Mouse (Mus musculus) embryonic facial prominence, embryonic 13.5 days (tissue): ENCODE measurements around the gene Iqck. TPM values are rescaled to one million over a fixed set of nuclear protein-coding genes. Genes with fewer than 3 reads are reported as not detected.

Source experiments
- ATAC-seq: fragments of 200-750 bp; cut with Nextera tagmentation; 2 replicates; pipeline ENCODE4 v1.8.0; 2017; ENCODE audit warnings: low read depth; ENCODE audit not compliant: insufficient number of reproducible peaks, insufficient read depth, low FRiP score, low TSS enrichment
- H3K27ac ChIP-seq: fragments of 300-500 bp; sonication (generic); 2 replicates; pipeline ENCODE4 v1.5.1; 2015; ENCODE audit warnings: moderate library complexity, mild to moderate bottlenecking, inconsistent platforms
- H3K27me3 ChIP-seq: fragments of 300-500 bp; sonication (generic); 2 replicates; pipeline ENCODE4 v1.6.1; 2015; ENCODE audit warnings: mild to moderate bottlenecking, inconsistent platforms
- H3K36me3 ChIP-seq: fragments of 300-500 bp; sonication (generic); 2 replicates; pipeline ENCODE4 v1.6.1; 2015; ENCODE audit warnings: mild to moderate bottlenecking, inconsistent platforms
- H3K4me1 ChIP-seq: fragments of 300-500 bp; sonication (generic); 2 replicates; pipeline ENCODE4 v1.6.1; 2015; ENCODE audit warnings: inconsistent platforms
- H3K4me2 ChIP-seq: fragments of 300-500 bp; sonication (generic); 2 replicates; pipeline ENCODE4 v1.6.1; 2015; ENCODE audit warnings: moderate library complexity, mild to moderate bottlenecking, inconsistent platforms
- H3K4me3 ChIP-seq: fragments of 300-500 bp; sonication (generic); 2 replicates; pipeline ENCODE4 v1.5.1; 2015; ENCODE audit warnings: mild to moderate bottlenecking, inconsistent platforms
- H3K9ac ChIP-seq: fragments of 300-500 bp; sonication (generic); 2 replicates; pipeline ENCODE4 v1.6.1; 2015; ENCODE audit warnings: mild to moderate bottlenecking, inconsistent platforms
- H3K9me3 ChIP-seq: fragments of 300-500 bp; sonication (generic); 2 replicates; pipeline ENCODE4 v1.6.1; 2016; ENCODE audit warnings: inconsistent platforms
- WGBS: fragments of 180-500 bp; shearing (Covaris S2); methylation state at CpG from one replicate; pipeline ENCODE4 v1.1.7; 2015; ENCODE audit warnings: mixed read lengths; 5-methylcytosine and 5-hydroxymethylcytosine counted together
- polyA plus RNA-seq: library from polyadenylated mRNA; unstranded; fragments of >200 nt; fragmentation: Nextera tagmentation; extraction: Ambion mirVana; gene quantifications from 2 replicates; pipeline ENCODE4 v1.2.1, GENCODE M21; 2015

The Iqck gene
- polyA plus RNA-seq, 1 experiment from 2014 or later: 3.0 TPM

DNA sequence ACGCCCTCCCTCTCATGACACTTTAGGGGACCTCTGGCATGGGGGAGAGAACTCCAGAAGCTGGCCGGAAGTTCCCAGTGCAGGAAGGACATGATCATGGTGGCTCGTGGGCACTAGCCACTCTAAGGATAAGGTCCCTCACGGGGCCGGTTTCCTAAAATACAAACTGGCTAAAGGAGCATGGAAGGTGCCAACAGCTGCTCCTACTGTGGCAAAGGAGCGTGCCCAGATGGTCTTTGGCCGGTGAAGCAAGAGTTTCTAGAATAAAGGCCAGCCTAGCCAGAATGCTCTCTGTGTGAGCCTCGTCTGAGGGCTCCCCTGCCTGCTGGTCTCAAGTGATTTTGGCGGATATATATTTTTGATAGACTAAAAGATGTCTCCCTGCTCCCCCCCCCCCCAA, 124.2 kb downstream of the Iqck start:
- WGBS: 90% methylated on average over 9 of the region's 9 CpGs
- no peak for ATAC-seq
- H3K27ac ChIP-seq: no peak overlapping the region
- H3K27me3 ChIP-seq: no peaks in the 10 kb centered on the region
- H3K9ac ChIP-seq: no peak overlapping the region
- H3K4me1 ChIP-seq: peaks cover 11% of the 10 kb centered on the region
- H3K9me3 ChIP-seq: no peaks in the 10 kb centered on the region
- no peak overlapping the region for H3K4me3 ChIP-seq
- H3K36me3 ChIP-seq: peaks cover 90% of the 10 kb centered on the region
- H3K4me2 ChIP-seq: no peak overlapping the region

DNA sequence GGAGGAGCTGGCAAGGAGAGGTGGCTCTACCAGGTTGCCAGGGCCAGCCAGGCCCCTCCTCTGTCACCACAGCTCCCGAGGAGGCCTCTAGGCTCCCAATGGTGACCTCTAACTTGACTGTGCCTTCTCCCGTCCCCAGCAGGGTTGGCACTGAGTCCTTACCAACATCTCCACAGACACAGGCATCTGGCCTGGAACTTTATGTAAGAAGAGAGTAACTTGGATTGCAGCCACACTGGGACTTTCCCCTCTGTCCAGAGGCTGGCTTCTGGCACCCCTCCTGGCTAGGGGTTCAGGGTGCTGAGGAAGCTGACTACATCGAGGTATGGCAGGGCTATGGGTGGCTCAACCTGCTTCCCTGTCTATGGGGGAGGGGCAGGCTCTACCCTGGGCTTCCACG, 125.8 kb downstream of the Iqck start:
- H3K4me1 ChIP-seq: peaks cover 11% of the 10 kb centered on the region
- no peak overlapping the region for H3K9ac ChIP-seq
- H3K36me3 ChIP-seq: peaks cover 75% of the 10 kb centered on the region
- H3K4me2 ChIP-seq: no peak overlapping the region
- H3K27ac ChIP-seq: no peak overlapping the region
- H3K9me3 ChIP-seq: no peaks in the 10 kb centered on the region
- no peak overlapping the region for H3K4me3 ChIP-seq
- no peak for ATAC-seq
- no peaks in the 10 kb centered on the region for H3K27me3 ChIP-seq
- 80% methylated on average over 4 of the region's 4 CpGs for WGBS

DNA sequence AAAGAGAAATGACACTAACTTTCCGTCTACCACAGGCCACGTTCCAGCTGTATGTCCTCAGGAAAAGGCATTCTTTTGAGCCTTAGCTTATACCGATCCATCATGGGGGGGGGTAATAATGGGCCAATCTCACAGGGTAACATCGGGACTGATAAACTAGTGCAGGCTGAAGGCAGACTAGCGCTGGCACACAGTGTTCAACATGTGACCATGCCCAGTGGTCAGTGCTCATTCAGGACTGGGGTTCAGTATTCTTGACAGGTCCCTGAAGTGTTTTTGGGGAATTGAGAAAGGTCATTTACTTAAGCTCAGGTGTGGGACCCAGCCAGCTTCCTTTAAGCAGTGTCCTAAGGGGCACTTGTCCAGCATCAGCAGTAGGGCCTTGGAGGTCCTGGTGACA, 126.3 kb downstream of the Iqck start:
- H3K4me1 ChIP-seq: peaks cover 7% of the 10 kb centered on the region
- H3K27ac ChIP-seq: no peak overlapping the region
- H3K9me3 ChIP-seq: no peaks in the 10 kb centered on the region
- no peaks in the 10 kb centered on the region for H3K27me3 ChIP-seq
- H3K4me2 ChIP-seq: no peak overlapping the region
- H3K9ac ChIP-seq: no peak overlapping the region
- H3K36me3 ChIP-seq: peaks cover 72% of the 10 kb centered on the region
- H3K4me3 ChIP-seq: no peak overlapping the region
- no peak for ATAC-seq
- 86% methylated on average over 5 of the region's 5 CpGs for WGBS

DNA sequence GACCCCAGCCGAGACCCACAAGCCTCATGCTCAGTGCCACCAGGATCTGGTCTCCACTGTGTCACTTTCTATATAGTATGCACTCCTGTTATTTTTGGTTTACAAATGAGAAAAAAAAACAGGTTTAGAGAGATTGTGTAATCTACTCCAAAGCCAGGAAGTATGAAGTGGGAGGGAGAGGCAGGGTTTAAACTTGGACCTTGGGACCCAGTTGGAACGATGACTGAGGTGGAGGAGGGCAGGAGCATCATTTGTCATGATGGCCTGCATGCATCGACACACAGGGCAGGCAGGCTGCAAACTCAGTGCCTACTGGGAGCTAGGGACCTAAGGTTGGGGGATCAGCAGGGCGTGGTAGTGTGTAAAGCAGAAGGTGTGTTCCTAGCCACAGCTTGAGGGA, 127.0 kb downstream of the Iqck start:
- no peaks in the 10 kb centered on the region for H3K27me3 ChIP-seq
- no peak overlapping the region for H3K9ac ChIP-seq
- peaks cover 65% of the 10 kb centered on the region for H3K36me3 ChIP-seq
- 92% methylated on average over 4 of the region's 4 CpGs for WGBS
- H3K27ac ChIP-seq: no peak overlapping the region
- H3K4me2 ChIP-seq: no peak overlapping the region
- ATAC-seq: no peak
- H3K9me3 ChIP-seq: no peaks in the 10 kb centered on the region
- H3K4me1 ChIP-seq: 0 out of 2 replicates have a peak, but pooled peaks cover 1% of the 10 kb centered on the region
- H3K4me3 ChIP-seq: no peak overlapping the region

DNA sequence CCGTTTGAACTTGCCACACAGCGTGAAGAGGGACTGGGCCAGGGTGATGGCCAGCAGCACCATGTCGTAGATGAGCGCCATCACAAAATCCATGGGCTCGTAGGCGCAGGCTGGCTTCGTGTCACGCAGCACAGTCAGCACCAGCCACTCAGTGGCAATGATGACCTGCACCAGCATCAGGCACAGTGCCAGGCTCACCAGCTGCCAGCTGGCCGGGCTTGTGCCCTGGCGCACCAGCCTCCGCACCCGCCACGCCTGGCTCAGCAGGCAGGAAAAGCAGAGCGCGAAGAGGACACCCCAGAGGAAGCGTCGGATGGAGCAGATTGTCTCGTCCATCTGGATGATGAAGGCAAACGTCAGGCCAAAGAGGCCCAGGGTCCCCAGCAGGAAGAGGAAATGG, 128.4 kb downstream of the Iqck start:
- Histone ChIP-seq H3K9me3 (no peaks in the 10 kb centered on the region), H3K27me3 (no peaks in the 10 kb centered on the region), H3K4me1 (0 out of 2 replicates have a peak, but pooled peaks cover 4% of the 10 kb centered on the region), H3K4me2 (no peak overlapping the region), H3K36me3 (peaks cover 52% of the 10 kb centered on the region), H3K9ac (no peak overlapping the region), H3K27ac (no peak overlapping the region), H3K4me3 (no peak overlapping the region)
- no peak for ATAC-seq
- 92% methylated on average over 19 of the region's 19 CpGs for WGBS

DNA sequence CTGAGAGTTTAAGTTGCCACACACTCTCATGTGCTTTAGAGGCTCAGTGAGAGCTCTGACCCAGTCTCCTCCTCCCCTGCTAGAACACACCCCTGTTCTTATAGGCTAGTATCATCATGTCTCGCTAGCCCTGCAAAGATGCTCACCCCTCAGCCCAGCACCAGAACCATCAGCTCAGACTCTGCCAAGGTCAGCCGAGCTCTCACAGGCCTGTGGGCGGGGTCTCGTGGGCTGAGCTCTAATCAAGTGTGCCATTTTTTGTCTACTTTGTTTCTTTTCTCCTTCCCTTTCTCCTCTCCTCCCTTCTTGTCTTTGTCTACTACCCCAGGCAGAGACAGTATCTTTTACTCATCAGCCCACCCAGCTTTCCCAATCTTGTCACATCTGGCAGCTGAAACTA, 130.2 kb downstream of the Iqck start:
- 0 out of 2 replicates have a peak, but pooled peaks cover 4% of the 10 kb centered on the region for H3K4me1 ChIP-seq
- 74% methylated on average over 4 of the region's 4 CpGs for WGBS
- no peak overlapping the region for H3K4me3 ChIP-seq
- no peak overlapping the region for H3K4me2 ChIP-seq
- H3K36me3 ChIP-seq: peaks cover 37% of the 10 kb centered on the region
- no peak for ATAC-seq
- H3K9ac ChIP-seq: no peak overlapping the region
- no peaks in the 10 kb centered on the region for H3K27me3 ChIP-seq
- no peak overlapping the region for H3K27ac ChIP-seq
- H3K9me3 ChIP-seq: no peaks in the 10 kb centered on the region

DNA sequence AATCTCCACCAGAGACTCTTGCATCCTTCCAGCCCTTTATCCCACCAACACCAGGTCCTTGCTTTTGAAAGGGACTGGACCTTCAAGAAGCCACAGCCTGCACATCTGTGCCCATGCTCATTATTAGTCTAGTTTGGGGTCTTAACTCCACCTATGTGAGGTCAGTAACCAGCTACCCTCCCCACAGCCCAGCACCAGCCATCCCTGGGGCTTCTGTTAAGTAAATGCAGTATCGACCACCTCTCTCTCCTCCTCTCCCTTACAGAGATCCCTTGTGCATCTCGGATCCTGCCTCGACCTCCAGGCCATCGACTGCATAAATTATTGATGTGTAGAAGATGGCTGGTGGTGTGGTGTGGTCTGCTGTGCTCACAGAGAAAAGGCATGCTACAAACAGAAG, 130.8 kb downstream of the Iqck start:
- WGBS: 82% methylated on average over 4 of the region's 4 CpGs
- H3K27ac ChIP-seq: no peak overlapping the region
- H3K4me2 ChIP-seq: no peak overlapping the region
- peaks cover 10% of the 10 kb centered on the region for H3K4me1 ChIP-seq
- H3K36me3 ChIP-seq: peaks cover 32% of the 10 kb centered on the region
- ATAC-seq: no peak
- H3K4me3 ChIP-seq: no peak overlapping the region
- no peaks in the 10 kb centered on the region for H3K27me3 ChIP-seq
- no peak overlapping the region for H3K9ac ChIP-seq
- H3K9me3 ChIP-seq: no peaks in the 10 kb centered on the region

DNA sequence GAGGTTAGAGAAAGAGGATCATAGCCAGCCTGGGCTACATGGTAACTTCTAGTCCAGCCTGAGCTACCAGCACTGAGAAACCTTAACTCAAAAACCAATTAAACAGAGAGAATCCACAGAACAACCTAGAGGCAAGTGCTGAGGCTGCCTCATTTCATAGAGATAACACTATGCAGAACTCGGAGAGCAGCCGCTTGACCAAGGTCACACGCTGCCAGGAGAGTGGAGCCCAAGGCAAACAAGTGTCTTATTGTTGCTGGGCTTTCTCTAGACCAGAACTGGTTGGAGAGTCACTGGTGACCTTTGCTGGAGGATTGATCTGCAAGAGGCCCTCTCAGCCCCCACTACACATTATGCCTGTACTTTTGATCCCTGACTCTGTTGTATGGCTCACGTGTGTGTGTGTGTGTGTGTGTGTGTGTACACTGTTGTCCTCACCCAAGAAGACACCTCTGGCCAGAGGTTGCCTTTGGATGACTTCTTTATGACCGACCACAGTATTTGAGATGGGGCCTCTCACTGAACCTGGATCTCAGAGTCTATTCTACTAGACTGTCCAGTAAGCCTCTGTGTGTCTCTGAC, 133.8 kb downstream of the Iqck start:
- Histone ChIP-seq H3K9ac (no peak overlapping the region), H3K36me3 (peaks cover 2% of the 10 kb centered on the region), H3K27ac (no peak overlapping the region), H3K27me3 (no peaks in the 10 kb centered on the region), H3K4me1 (peaks cover 34% of the 10 kb centered on the region), H3K4me3 (no peak overlapping the region), H3K4me2 (no peak overlapping the region), H3K9me3 (no peaks in the 10 kb centered on the region)
- ATAC-seq: no peak
- WGBS: 52% methylated on average over 5 of the region's 5 CpGs

DNA sequence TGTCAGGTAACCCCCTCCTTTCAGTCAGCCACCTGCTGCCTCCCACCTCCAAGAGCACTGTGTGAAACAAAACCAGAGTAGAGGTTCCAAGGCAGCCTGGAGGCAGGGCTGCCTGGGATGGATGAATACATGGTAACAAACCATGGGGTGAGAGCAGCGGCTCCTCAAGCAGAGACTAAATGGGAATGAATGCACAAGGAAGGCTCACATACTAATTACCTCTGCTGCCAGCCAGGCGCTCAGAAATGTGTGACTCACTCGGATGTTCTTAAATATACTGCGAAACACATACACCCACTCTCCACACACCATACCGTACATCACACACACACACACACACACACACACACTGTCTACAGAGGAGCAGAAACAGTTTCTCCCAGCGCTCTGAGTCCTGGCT, 134.7 kb downstream of the Iqck start:
- Histone ChIP-seq H3K4me2 (no peak overlapping the region), H3K4me1 (peaks cover 35% of the 10 kb centered on the region), H3K27ac (no peak overlapping the region), H3K4me3 (no peak overlapping the region), H3K36me3 (no peaks in the 10 kb centered on the region), H3K9ac (no peak overlapping the region), H3K27me3 (no peaks in the 10 kb centered on the region), H3K9me3 (no peaks in the 10 kb centered on the region)
- WGBS: 74% methylated on average over 6 of the region's 6 CpGs
- no peak for ATAC-seq

DNA sequence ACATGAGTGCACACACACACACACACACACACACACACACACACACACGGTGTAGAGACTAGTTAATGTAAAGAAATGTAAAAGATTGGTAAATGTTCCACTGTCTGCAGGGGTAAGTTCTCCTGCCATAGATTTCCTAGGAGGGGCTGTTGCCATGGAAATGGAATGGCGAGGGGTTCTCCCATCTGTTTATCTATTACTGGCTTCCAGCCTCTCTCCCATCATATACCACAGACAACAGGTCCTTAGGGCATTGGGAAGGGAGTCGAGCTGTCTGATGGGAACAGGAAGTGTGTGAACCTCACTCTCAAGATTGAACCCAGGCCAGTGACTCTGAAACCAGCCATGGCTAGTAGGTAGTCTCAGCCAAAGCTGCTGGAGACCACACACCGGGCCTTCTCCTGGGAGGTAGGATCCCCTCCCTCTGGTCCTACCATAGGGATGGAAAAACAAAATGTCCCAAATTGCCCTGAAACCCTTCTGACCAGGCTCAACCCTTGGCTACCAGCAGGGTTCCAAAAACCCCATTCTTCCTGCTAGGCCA, 135.9 kb downstream of the Iqck start:
- H3K4me1 ChIP-seq: peaks cover 41% of the 10 kb centered on the region
- no peak overlapping the region for H3K27ac ChIP-seq
- no peak overlapping the region for H3K4me3 ChIP-seq
- H3K27me3 ChIP-seq: 0 out of 2 replicates have a peak, but pooled peaks cover 3% of the 10 kb centered on the region
- H3K36me3 ChIP-seq: no peaks in the 10 kb centered on the region
- ATAC-seq: no peak
- no peaks in the 10 kb centered on the region for H3K9me3 ChIP-seq
- no peak overlapping the region for H3K9ac ChIP-seq
- H3K4me2 ChIP-seq: no peak overlapping the region
- WGBS: 61% methylated on average over 4 of the region's 4 CpGs

DNA sequence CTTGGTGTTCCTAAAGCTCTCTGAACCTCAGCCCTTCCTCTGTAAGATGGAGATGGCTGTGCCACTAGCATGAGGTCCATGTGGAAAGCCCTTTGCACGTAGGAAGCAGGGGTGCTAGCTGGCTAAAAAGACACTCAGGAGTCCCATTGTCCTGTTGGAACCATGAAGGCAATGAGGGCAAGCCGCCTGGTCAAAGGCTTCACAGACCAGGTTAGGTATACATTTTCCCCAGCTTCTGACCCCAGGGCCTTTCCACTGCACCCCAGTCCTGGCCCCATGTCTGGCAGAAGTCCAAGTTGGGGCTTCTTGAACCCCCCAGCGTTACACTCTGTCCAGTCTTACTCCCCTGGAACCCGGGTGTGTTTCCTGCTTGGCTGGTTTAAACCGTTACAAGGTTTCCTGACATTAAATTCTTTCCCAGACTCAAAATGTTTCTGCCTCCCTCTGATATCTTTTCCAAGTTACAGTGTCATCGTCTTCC, 136.6 kb downstream of the Iqck start:
- peak overlapping the region; percentile 49; the same call in 1 of the 2 replicates for H3K9ac ChIP-seq
- H3K4me3 ChIP-seq: peak overlapping the region; percentile 70
- 0 out of 2 replicates have a peak, but pooled peaks cover 3% of the 10 kb centered on the region for H3K27me3 ChIP-seq
- ATAC-seq: no peak
- peak overlapping the region; percentile 71; the same call in 1 of the 2 replicates for H3K27ac ChIP-seq
- no peaks in the 10 kb centered on the region for H3K9me3 ChIP-seq
- H3K4me2 ChIP-seq: peak overlapping the region; percentile 94
- no peaks in the 10 kb centered on the region for H3K36me3 ChIP-seq
- 34% methylated on average over 6 of the region's 6 CpGs for WGBS
- peaks cover 41% of the 10 kb centered on the region for H3K4me1 ChIP-seq

DNA sequence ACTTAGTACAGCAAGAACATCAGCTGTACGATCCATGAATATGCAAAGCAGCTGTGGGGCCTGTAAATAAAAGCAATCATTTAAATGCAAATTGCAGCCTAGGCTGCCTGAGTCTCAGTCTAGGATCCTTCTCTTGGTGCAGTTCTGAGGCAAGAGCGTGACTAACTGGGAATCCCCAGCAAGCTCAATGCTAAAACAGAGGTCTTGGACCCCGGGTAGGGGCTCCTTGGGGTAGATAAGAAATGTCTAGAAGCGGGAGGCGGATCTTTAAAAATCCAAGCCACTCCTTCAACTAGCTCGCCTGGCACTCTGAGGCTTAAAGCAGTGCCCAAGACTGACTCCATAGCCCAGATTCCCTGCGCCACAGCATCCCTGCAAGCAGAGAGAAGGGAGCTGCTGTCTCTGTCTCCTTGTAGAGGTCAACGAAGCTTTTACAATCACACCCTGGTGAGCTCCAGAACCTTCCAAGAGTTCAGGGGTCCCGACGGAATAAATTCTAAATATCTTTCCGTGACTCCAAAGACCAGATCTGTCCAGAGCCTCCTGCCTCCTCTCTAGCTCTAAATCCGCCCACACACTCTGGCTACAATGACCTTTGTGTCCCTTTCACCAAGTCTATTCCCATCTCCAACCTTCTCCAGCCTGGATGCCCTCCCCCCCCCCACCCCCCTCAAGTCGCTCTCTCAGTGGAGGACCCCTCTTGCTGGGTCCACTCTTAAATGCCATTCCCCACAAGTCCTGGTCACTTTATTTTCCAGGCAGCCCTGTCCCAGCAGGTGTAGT, 137.3 kb downstream of the Iqck start:
- 0 out of 2 replicates have a peak, but pooled peaks cover 3% of the 10 kb centered on the region for H3K27me3 ChIP-seq
- no peaks in the 10 kb centered on the region for H3K36me3 ChIP-seq
- peak overlapping the region; percentile 70 for H3K4me3 ChIP-seq
- 25% methylated on average over 13 of the region's 13 CpGs for WGBS
- H3K9me3 ChIP-seq: no peaks in the 10 kb centered on the region
- H3K4me1 ChIP-seq: peaks cover 37% of the 10 kb centered on the region
- peak overlapping the region; percentile 94 for H3K4me2 ChIP-seq
- peak overlapping the region; percentile 49 for H3K9ac ChIP-seq
- peak overlapping the region; percentile 71 for H3K27ac ChIP-seq
- no peak for ATAC-seq
